Mouse (Mus musculus) E14TG2a.4 (cell line): ENCODE data around the gene Cela1.

Experiments used
- CTCF ChIP-seq: conservative IDR thresholded peaks from 2 replicates; pipeline ENCODE4 v1.5.1; 2014; ENCODE audit warnings: low read length
- POU5F1 ChIP-seq: IDR thresholded peaks from 2 replicates; pipeline ENCODE4 v1.6.1; 2014; ENCODE audit warnings: low read length, borderline replicate concordance

DNA sequence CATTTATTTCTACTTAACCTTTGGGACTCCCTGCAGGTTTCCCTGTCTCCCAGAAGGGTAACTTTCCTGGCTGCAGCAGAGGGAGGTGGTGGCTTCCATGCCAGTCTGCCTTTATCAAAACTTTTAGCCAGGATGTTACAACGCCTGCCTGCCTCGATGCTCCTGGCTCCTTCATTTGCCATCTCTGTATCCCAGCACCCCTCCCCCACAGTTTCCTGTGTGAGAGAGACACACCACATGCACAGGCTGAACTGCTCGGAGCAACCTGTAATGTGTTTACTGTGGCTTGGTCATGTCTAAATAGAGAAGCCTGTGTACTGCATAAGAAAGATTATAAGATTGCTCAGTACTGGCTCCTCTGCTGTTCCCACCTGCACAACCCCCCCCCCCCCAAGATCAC, 7.3 kb downstream of the Cela1 start:
- TF ChIP-seq CTCF (no peak), POU5F1 (no peak)
